Mouse (Mus musculus) fibroblast of lung, adult 2 months (primary cell): ENCODE data around the gene Igsf9.

ENCODE experiments used
- DNase-seq: peaks from one replicate; pipeline ENCODE4 v3.0.0-alpha.2; 2011; ENCODE audit warnings: low read depth

Gene Igsf9

DNA sequence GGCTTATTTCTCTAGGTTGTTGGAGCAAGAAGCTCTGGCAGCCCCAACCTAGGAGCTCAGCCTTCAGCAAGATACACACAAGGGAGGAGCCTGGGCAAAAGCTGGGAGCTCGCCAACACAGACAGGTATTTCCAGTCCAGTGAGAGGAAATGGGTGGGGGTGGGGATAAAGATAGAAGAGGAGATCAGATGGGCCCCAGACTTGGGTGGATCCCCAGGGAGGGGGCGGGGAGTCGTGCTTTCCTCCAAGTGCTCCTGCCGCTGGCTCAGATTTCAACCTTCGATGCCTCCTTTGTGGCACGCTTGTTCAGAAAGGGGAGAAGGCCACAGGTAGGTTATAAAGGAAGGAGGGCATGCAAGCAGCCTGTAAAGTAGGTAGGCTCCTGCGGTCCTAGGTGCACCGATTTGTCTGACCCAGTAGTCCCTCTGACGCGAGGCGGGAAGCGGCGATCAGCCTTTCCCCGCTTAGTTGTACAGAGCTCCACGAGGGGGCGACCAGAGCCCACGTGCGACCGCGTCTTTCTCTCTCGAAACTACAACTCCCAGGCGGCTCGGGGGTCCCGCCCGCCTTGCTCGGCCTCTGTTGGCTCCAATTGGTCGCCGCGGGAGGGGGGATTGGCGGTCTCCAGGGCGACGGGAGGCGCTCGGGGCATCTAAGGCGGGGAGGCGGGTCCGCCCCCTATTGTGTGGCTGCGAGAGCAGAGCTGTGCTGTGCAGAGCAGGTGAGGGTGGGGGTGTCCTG is at the start of gene Igsf9:
Igsf9 (plus strand) TSS at position 249 of the 741 bp plus-strand sequence.
- peak; percentile 23 for DNase-seq

DNA sequence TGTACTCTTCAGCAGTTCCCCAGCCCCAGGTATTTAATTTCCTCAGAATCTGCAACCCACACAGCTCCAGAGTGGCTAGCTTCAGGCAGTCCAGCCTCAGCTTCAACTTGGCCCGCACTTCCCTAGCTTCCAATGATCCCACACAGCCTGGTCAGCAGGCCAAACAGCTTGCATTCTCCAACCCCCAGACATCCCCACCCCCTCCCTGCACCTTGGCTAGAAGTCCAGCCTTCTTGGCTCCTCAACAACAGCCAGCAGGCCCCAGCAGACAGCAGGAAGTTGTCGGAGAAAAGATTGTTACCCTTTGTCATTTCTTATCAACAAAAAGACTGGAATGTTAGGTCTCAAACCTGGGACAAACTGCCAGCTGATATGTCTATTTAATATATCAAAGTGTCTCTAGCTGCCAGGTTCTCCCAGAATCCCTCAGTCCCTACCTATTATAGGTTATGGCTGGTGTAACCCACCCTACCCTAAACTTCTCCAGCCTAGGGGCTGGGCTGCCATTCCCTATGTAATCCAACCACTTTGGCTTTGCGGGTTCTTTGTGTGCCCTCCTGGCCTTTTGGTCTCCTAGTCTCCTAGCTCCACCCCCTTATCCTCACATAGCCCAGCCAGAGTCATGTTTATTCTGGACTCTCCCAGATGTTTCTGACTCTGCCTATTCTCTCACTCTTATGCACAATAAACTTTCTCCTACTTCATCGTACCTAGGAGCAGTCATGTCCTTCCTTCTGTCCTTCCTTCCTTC is 49.6 kb upstream of the Igsf9 start:
- DNase-seq: no peak

DNA sequence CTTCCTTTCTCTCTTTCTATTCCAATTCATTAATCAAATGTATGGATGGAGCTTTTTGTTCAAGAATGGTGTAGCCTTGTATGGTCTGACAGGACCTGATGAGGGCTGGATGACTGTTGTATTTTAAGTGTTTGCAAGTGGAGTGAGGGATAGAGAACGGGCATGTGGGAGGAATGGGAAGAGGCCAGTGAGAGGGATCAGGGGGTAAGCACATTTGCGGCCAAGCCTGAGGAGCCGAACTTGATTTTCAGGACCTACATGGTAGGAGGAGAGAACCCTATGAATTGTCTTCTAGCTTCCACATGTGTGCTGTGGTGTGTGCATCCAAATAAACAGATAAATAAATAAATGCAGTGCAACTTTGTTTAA is 49.0 kb upstream of the Igsf9 start:
- no peak for DNase-seq

GRCm38 (mm10) chr1:172433012-172433850 is 48.4 kb upstream of the Igsf9 start:
- DNase-seq: no peak

DNA sequence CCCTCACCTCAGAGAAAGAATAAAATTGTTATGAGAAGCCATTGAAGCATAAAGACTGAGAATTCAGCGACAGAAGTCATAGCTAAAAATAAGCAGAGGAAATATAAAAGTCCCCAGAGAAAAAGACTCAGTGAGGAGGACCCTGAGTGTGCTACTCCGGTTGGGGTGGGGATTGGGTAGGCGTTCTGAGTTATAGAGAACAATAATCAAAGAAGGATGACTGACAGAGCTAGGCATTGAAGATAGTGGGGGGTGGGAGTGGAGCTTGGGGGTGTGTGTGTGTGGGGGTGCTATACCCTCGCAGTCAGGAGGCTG is 47.8 kb upstream of the Igsf9 start:
- no peak for DNase-seq

DNA sequence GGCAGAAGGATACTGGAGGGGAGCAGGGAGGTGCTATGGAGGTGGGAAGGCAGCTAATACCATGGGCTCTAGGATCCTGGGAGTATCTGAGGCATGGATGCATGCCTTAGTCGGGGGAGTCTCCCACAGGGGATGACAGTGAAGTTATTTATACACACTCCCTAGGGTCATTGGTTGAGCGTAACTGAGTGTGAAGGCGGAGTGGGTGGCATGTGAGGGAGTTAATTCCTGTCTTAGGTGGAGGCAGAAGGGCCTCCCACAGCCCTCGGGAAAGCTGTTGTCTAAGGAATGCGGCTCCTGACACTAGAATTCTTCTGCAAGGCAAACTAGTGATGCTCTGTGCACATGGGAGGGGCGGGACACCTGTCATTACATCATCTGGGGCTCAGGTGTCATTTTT is 44.8 kb upstream of the Igsf9 start:
- DNase-seq: no peak

GRCm38 (mm10) chr1:172438621-172439020 is 43.0 kb upstream of the Igsf9 start:
- DNase-seq: no peak

GRCm38 (mm10) chr1:172440521-172440920 is 41.1 kb upstream of the Igsf9 start:
- no peak for DNase-seq

DNA sequence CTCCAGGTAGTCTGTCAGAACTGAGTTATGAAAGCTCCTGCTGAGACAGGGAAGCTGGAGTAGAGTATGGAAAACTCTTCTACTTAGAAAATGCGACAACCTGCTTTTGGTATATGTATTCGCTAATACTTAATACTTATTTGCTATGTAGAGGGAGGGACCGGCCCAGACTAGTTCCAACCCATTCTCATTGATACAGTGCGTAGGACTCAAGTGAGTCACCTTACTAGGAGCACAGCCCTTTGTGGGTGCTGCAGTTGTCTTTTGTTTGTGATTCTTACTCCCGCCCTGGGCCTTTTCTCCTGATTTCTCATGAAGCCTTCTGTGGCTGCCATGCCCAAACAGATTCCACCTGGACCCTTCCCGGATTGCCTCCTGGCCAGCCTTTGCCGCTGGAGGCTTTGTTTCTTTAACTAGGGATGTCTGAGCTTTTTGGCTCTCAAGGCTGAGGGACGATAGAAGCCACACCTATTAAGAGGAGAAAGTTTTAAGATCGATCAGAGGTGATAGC is 39.6 kb upstream of the Igsf9 start:
- no peak for DNase-seq

DNA sequence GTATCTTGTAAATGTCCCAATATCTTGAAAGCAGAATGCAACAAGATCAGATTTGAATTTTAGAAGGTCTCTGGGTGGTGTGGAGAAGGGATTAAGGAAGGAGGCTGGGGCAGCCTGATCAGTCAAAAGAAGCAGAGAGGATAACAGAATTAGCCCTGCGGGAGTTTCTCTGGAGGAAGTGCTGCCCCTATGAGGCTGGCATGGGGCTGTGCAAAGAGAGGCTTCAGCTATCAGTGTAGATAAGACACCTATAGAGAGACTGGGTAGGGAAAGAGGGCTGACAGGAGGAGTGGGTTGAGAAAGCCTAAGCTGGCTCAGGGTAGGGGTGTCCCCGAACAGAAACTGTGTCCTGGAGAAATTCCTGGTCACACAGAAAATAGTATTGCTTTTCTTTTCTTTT is 31.4 kb upstream of the Igsf9 start:
- no peak for DNase-seq

- no peak for DNase-seq
Measured at GRCm38 (mm10) chr1:172450848-172451470, 30.6 kb upstream of the Igsf9 start.

DNA sequence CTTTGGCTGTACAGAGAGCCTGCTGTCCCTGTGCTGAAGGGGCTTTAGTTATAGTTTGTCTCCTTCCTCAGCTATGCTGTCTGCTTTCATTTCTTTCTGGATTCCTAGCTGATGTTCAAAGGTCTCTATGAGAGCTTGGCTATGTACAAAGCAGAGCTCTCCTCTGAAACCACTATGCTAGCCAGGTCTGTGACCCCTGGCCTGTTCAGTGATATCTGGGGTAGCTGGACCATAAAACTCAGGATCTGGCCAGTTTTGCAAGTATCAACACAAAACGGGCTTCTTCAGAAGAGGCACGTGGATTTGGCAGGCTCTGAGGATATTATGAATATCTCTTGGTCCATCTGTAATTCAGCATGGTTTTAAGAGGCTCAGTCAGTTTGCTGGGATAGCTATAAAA is 28.7 kb upstream of the Igsf9 start:
- no peak for DNase-seq

GRCm38 (mm10) chr1:172453810-172454209 is 27.8 kb upstream of the Igsf9 start:
- no peak for DNase-seq

DNA sequence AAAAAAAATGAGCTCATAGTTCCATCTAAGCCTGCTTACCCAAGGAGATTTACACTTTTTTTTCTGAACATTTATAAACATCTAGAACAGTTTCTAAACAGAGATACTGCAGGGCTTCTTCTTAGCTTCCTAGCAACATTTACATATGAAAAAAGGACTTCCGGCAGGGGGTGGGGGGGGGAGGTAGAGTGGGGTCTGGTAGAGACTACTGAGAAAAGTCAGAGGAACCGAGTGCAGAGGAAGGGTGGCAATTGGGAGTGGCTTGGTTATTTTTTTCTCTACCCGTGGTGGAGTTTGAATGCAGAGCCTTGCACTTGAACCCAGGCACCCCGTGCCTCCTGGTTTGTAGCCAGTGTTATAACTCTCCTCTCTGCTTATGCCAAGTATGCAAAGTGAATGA is 26.2 kb upstream of the Igsf9 start:
- no peak for DNase-seq

- no peak for DNase-seq
Measured at GRCm38 (mm10) chr1:172456001-172456677, 25.4 kb upstream of the Igsf9 start.

DNA sequence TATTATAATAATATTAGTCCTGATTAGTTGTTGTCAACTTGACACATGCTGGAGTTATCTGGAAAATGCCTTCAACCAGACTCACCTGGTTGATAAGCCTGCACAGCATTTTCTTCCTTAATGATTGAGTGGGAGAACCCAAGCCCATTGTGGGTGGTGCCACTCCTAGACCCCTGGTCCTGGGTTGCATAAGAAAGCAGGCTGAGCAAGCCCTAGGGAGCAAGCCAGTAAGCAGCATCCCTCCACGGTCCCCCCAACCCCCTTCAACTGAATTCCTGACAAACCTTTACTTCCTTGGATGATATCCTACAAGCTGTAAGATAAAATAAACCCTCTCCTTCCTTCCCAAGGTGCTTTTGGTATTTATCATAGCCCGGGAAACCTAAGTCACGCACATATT is 24.4 kb upstream of the Igsf9 start:
- no peak for DNase-seq

DNA sequence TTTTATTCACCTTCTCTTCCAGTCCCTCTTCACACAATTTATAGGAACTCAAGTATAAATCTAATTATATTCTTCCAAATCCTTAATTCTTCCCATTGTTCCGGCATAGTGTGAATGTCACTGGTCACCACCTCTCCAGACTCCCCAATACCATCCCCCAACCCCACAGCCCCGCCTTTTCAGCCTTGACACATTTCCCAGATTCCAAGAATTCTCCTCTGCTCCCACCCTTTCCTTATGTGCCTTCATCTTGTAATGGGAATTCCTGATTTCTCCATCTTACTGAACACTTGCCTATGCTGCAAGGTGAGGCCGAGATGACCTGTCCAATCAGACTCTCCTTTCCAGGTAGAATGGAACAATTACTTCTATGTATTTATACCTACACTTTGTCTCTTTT is 23.5 kb upstream of the Igsf9 start:
- DNase-seq: no peak

- no peak for DNase-seq
Measured at GRCm38 (mm10) chr1:172461602-172462001, 20.0 kb upstream of the Igsf9 start.

- DNase-seq: no peak
Measured at GRCm38 (mm10) chr1:172462534-172462933, 19.1 kb upstream of the Igsf9 start.

DNA sequence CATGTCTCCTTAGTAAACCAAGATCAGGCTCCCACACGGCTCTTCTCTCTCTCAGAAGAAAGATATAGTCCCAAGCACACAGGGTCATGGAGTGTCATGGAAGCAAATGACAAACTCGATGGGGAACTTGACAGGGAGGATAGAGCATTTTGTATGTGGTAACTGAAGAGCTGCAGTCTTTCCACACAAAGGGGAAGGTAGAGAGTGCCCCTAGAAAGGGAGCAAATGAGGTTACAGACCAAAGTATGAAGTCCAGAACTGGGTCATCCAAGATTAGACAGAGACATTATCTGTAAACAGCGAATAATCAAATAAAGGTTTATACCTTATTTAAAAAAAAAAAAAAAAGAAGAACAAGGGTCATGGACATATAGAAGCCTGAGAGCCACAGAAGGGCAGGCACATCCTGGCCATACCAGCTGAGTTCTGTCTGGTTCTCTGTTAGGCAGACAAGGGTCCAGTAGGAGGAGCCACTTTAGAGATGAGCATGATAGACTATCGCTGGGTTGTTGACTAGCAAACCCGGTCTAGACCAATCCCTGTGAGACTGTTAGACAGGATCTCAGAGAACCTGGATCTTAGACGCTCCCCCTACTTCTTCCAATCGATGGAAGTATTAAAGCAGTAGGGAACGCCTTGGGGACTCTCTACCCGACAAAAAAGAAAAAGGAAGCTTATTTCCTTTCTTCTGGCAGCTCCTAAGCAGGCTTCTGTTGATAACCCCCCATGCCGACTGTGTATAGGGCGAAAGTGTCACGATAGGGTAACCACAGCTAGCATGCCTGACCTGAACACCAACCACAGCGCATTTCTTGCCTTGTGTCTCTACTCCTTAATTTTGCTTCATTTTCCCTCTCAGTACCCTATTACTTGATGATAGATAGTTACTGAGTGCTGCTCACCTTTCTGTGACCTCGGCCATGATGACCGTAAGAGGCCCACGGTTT is 17.9 kb upstream of the Igsf9 start:
- DNase-seq: no peak
